Mouse (Mus musculus) embryonic facial prominence, embryonic 11.5 days (tissue): Measurements from ENCODE around the gene Abcc9. TPM values are rescaled to one million over a fixed set of nuclear protein-coding genes. Genes with fewer than 3 reads are reported as not detected.

Experiments
- ATAC-seq: fragments of 200-750 bp; cut with Nextera tagmentation; replicated peaks from 2 replicates; pipeline ENCODE4 v1.8.0; 2017; ENCODE audit warnings: low read depth; ENCODE audit not compliant: insufficient number of reproducible peaks, low FRiP score, low TSS enrichment
- DNase-seq: peaks from one replicate; pipeline ENCODE4 v3.0.0-alpha.2; 2015; ENCODE audit warnings: low spot score
- H3K27ac ChIP-seq: fragments of 300-500 bp; sonication (generic); replicated peaks from 2 replicates; pipeline ENCODE4 v1.5.1; 2014; ENCODE audit warnings: mild to moderate bottlenecking, low read depth, low read length, control low read depth
- H3K27me3 ChIP-seq: fragments of 300-500 bp; sonication (generic); 2 replicates; pipeline ENCODE4 v1.6.1; 2014; ENCODE audit warnings: mild to moderate bottlenecking, low read length, moderate library complexity, mixed read lengths; ENCODE audit not compliant: control insufficient read depth, insufficient read depth
- H3K36me3 ChIP-seq: fragments of 300-500 bp; sonication (generic); replicated peaks from 2 replicates; pipeline ENCODE4 v1.6.1; 2014; ENCODE audit warnings: low read depth, mild to moderate bottlenecking, low read length, moderate library complexity, mixed read lengths; ENCODE audit not compliant: control insufficient read depth, insufficient read depth
- H3K4me1 ChIP-seq: fragments of 300-500 bp; sonication (generic); 2 replicates; pipeline ENCODE4 v1.6.1; 2014; ENCODE audit warnings: low read length, mixed read lengths; ENCODE audit not compliant: control insufficient read depth, insufficient read depth
- H3K4me2 ChIP-seq: fragments of 300-500 bp; sonication (generic); 2 replicates; pipeline ENCODE4 v1.6.1; 2014; ENCODE audit warnings: low read depth, mild to moderate bottlenecking, control low read depth, low read length, moderate library complexity
- H3K4me3 ChIP-seq: fragments of 300-500 bp; sonication (generic); 2 replicates; pipeline ENCODE4 v1.5.1; 2014; ENCODE audit warnings: low read depth, low read length, control low read depth
- H3K9ac ChIP-seq: fragments of 300-500 bp; sonication (generic); replicated peaks from 2 replicates; pipeline ENCODE4 v1.6.1; 2014; ENCODE audit warnings: mild to moderate bottlenecking, control low read depth, low read length
- H3K9me3 ChIP-seq: fragments of 300-500 bp; sonication (generic); replicated peaks from 2 replicates; pipeline ENCODE4 v1.6.1; 2016; ENCODE audit warnings: mild to moderate bottlenecking, low read length, inconsistent platforms, mixed read lengths; ENCODE audit not compliant: control insufficient read depth
- WGBS: fragments of 180-500 bp; shearing (Covaris S2); extraction: QIAGEN DNeasy Blood & Tissue Kit; methylation state at CpG from one replicate; pipeline ENCODE4 v1.1.7; 2014; 5-methylcytosine and 5-hydroxymethylcytosine counted together
- polyA plus RNA-seq: library from polyadenylated mRNA; unstranded; fragments of >200 nt; fragmentation: Nextera tagmentation; extraction: Ambion mirVana; gene quantifications from 2 replicates; pipeline ENCODE4 v1.2.1, GENCODE M21; 2014

Gene Abcc9
- polyA plus RNA-seq, 1 experiment from 2014 or later = 1.8 TPM

GRCm38 (mm10) chr6:142550871-142551270 lies 151.2 kb downstream of the Abcc9 start:
- H3K27ac ChIP-seq = no peak overlapping the region
- H3K4me2 ChIP-seq = no peak overlapping the region
- no peaks in the 10 kb centered on the region for H3K9me3 ChIP-seq
- ATAC-seq = no peak
- H3K4me3 ChIP-seq = no peak overlapping the region
- WGBS = 61% methylated on average over 4 of the region's 4 CpGs
- no peaks in the 10 kb centered on the region for H3K36me3 ChIP-seq
- H3K9ac ChIP-seq = no peak overlapping the region
- no peak for DNase-seq
- H3K27me3 ChIP-seq = no peaks in the 10 kb centered on the region
- H3K4me1 ChIP-seq = no peaks in the 10 kb centered on the region

GRCm38 (mm10) chr6:142548377-142548776 lies 153.7 kb downstream of the Abcc9 start:
- no peak overlapping the region for H3K9ac ChIP-seq
- no peaks in the 10 kb centered on the region for H3K4me1 ChIP-seq
- no peak overlapping the region for H3K4me3 ChIP-seq
- WGBS = 80% methylated on average over 2 of the region's 2 CpGs
- ATAC-seq = no peak
- H3K36me3 ChIP-seq = no peaks in the 10 kb centered on the region
- no peak overlapping the region for H3K27ac ChIP-seq
- DNase-seq = no peak
- H3K27me3 ChIP-seq = no peaks in the 10 kb centered on the region
- no peaks in the 10 kb centered on the region for H3K9me3 ChIP-seq
- no peak overlapping the region for H3K4me2 ChIP-seq

- Histone ChIP-seq H3K4me1 (no peaks in the 10 kb centered on the region), H3K9ac (no peak overlapping the region), H3K27me3 (no peaks in the 10 kb centered on the region), H3K4me3 (no peak overlapping the region), H3K4me2 (no peak overlapping the region), H3K27ac (no peak overlapping the region), H3K9me3 (no peaks in the 10 kb centered on the region), H3K36me3 (no peaks in the 10 kb centered on the region)
- DNase-seq (peak; percentile 54), ATAC-seq (no peak)
- 47% methylated on average over 14 of the region's 14 CpGs for WGBS
Measured at GRCm38 (mm10) chr6:142545132-142545531, 157.0 kb downstream of the Abcc9 start.

GRCm38 (mm10) chr6:142543648-142544047 lies 158.5 kb downstream of the Abcc9 start:
- H3K9ac ChIP-seq = no peak overlapping the region

GRCm38 (mm10) chr6:142542800-142543175 lies 159.3 kb downstream of the Abcc9 start:
- H3K27ac ChIP-seq = no peak overlapping the region
- ATAC-seq = no peak

More at GRCm38 (mm10) chr6:142543648-142544047, 158.5 kb downstream of the Abcc9 start:
- H3K4me3 ChIP-seq = no peak overlapping the region
- H3K27ac ChIP-seq = no peak overlapping the region
- no peaks in the 10 kb centered on the region for H3K27me3 ChIP-seq
- WGBS = 81% methylated on average over 4 of the region's 4 CpGs
- ATAC-seq = no peak
- H3K9me3 ChIP-seq = no peaks in the 10 kb centered on the region
- H3K4me1 ChIP-seq = no peaks in the 10 kb centered on the region
- no peak overlapping the region for H3K4me2 ChIP-seq
- H3K36me3 ChIP-seq = no peaks in the 10 kb centered on the region
- no peak for DNase-seq

GRCm38 (mm10) chr6:142542082-142542799 lies 159.9 kb downstream of the Abcc9 start:
- Histone ChIP-seq H3K4me3 (no peak overlapping the region), H3K9ac (no peak overlapping the region), H3K9me3 (no peaks in the 10 kb centered on the region), H3K36me3 (no peaks in the 10 kb centered on the region), H3K27ac (no peak overlapping the region), H3K27me3 (no peaks in the 10 kb centered on the region), H3K4me2 (no peak overlapping the region), H3K4me1 (no peaks in the 10 kb centered on the region)
- ATAC-seq = no peak
- 80% methylated on average over 8 of the region's 8 CpGs for WGBS
- no peak for DNase-seq

More at GRCm38 (mm10) chr6:142542800-142543175, 159.3 kb downstream of the Abcc9 start:
- 89% methylated on average over 6 of the region's 6 CpGs for WGBS
- Histone ChIP-seq H3K4me1 (no peaks in the 10 kb centered on the region), H3K4me3 (no peak overlapping the region), H3K27me3 (no peaks in the 10 kb centered on the region), H3K9ac (no peak overlapping the region), H3K9me3 (no peaks in the 10 kb centered on the region), H3K36me3 (no peaks in the 10 kb centered on the region), H3K4me2 (no peak overlapping the region)
- DNase-seq = no peak

GRCm38 (mm10) chr6:142540561-142541160 lies 161.5 kb downstream of the Abcc9 start:
- Histone ChIP-seq H3K9ac (no peak overlapping the region), H3K4me3 (no peak overlapping the region), H3K27me3 (no peaks in the 10 kb centered on the region), H3K9me3 (no peaks in the 10 kb centered on the region), H3K36me3 (no peaks in the 10 kb centered on the region), H3K4me2 (no peak overlapping the region), H3K27ac (no peak overlapping the region), H3K4me1 (no peaks in the 10 kb centered on the region)
- ATAC-seq (no peak), DNase-seq (no peak)
- 90% methylated on average over 10 of the region's 10 CpGs for WGBS

- WGBS = 88% methylated on average over 5 of the region's 5 CpGs
Measured at GRCm38 (mm10) chr6:142540131-142540530, 162.0 kb downstream of the Abcc9 start.

More at GRCm38 (mm10) chr6:142540131-142540530, 162.0 kb downstream of the Abcc9 start:
- no peak for ATAC-seq
- Histone ChIP-seq H3K36me3 (no peaks in the 10 kb centered on the region), H3K4me2 (no peak overlapping the region), H3K4me3 (no peak overlapping the region), H3K27me3 (no peaks in the 10 kb centered on the region), H3K27ac (no peak overlapping the region), H3K4me1 (no peaks in the 10 kb centered on the region), H3K9me3 (no peaks in the 10 kb centered on the region), H3K9ac (no peak overlapping the region)
- DNase-seq = no peak
